Mouse (Mus musculus): ENCODE data around the gene Chchd6.

Gene Chchd6

GRCm38 (mm10) chr6:89452976-89453674, 142.3 kb downstream of the Chchd6 start:
- in situ Hi-C loops (cut with MboI): no loop called here

GRCm38 (mm10) chr6:89452356-89452755, 143.1 kb downstream of the Chchd6 start:
- in situ Hi-C loops (cut with MboI): no loop called here

GRCm38 (mm10) chr6:89448736-89449135, 146.7 kb downstream of the Chchd6 start:
- in situ Hi-C loops (cut with MboI): no loop called here

GRCm38 (mm10) chr6:89440671-89441070, 154.8 kb downstream of the Chchd6 start:
- in situ Hi-C loops (cut with MboI): no loop called here

GRCm38 (mm10) chr6:89431920-89432482, 163.5 kb downstream of the Chchd6 start:
- in situ Hi-C loops (cut with MboI): no loop called here

GRCm38 (mm10) chr6:89430749-89431148, 164.7 kb downstream of the Chchd6 start:
- in situ Hi-C loops (cut with MboI): no loop called here

GRCm38 (mm10) chr6:89428661-89429375, 166.6 kb downstream of the Chchd6 start:
- in situ Hi-C loops (cut with MboI): no loop called here

GRCm38 (mm10) chr6:89424461-89424860, 171.0 kb downstream of the Chchd6 start:
- in situ Hi-C loops (cut with MboI): no loop called here

- in situ Hi-C loops (cut with MboI): no loop called here
Observed at GRCm38 (mm10) chr6:89422621-89423020, 172.8 kb downstream of the Chchd6 start.

- in situ Hi-C loops (cut with MboI): no loop called here
Observed at GRCm38 (mm10) chr6:89421922-89422321, 173.5 kb downstream of the Chchd6 start.

- in situ Hi-C loops (cut with MboI): no loop called here
Observed at GRCm38 (mm10) chr6:89421503-89421902, 173.9 kb downstream of the Chchd6 start.

- in situ Hi-C loops (cut with MboI): no loop called here
Observed at GRCm38 (mm10) chr6:89420756-89421155, 174.7 kb downstream of the Chchd6 start.

GRCm38 (mm10) chr6:89420110-89420509, 175.3 kb downstream of the Chchd6 start:
- in situ Hi-C loops (cut with MboI): no loop called here

GRCm38 (mm10) chr6:89419066-89419815, 176.2 kb downstream of the Chchd6 start:
- in situ Hi-C loops (cut with MboI): no loop called here

- in situ Hi-C loops (cut with MboI): no loop called here
Observed at GRCm38 (mm10) chr6:89416030-89416595, 179.3 kb downstream of the Chchd6 start.

- in situ Hi-C loops (cut with MboI): no loop called here
Observed at GRCm38 (mm10) chr6:89415091-89415490, 180.4 kb downstream of the Chchd6 start.

- in situ Hi-C loops (cut with MboI): no loop called here
Observed at GRCm38 (mm10) chr6:89414126-89414525, 181.3 kb downstream of the Chchd6 start.

GRCm38 (mm10) chr6:89413481-89413884, 182.0 kb downstream of the Chchd6 start:
- in situ Hi-C loops (cut with MboI): no loop called here

- in situ Hi-C loops (cut with MboI): no loop called here
Observed at GRCm38 (mm10) chr6:89412562-89412961, 182.9 kb downstream of the Chchd6 start.

- in situ Hi-C loops (cut with MboI): no loop called here
Observed at GRCm38 (mm10) chr6:89409041-89409440, 186.4 kb downstream of the Chchd6 start.

- in situ Hi-C loops (cut with MboI): no loop called here
Observed at GRCm38 (mm10) chr6:89408259-89408658, 187.2 kb downstream of the Chchd6 start.

Data from mature B cell (primary cell).